Mouse (Mus musculus) kidney, postnatal 0 days (tissue): ENCODE measurements around the gene Gys2. TPM values are rescaled to one million over a fixed set of nuclear protein-coding genes. Genes with fewer than 3 reads are reported as not detected.

Experiments used
- ATAC-seq: fragments of 200-750 bp; cut with Nextera tagmentation; replicated peaks from 2 replicates; pipeline ENCODE4 v1.8.0; 2017; ENCODE audit warnings: low read depth, moderate number of reproducible peaks, moderate TSS enrichment, moderate library complexity; ENCODE audit not compliant: low FRiP score
- DNase-seq: peaks from one replicate; pipeline ENCODE4 v3.0.0-alpha.2; 2016; ENCODE audit warnings: low spot score
- H3K27ac ChIP-seq: fragments of 300-500 bp; sonication (generic); 2 replicates; pipeline ENCODE4 v1.5.1; 2014; ENCODE audit warnings: mild to moderate bottlenecking
- H3K27me3 ChIP-seq: fragments of 300-500 bp; sonication (generic); 2 replicates; pipeline ENCODE4 v1.6.1; 2014; ENCODE audit warnings: low read length, mixed read lengths; ENCODE audit not compliant: insufficient read depth
- H3K36me3 ChIP-seq: fragments of 300-500 bp; sonication (generic); 2 replicates; pipeline ENCODE4 v1.6.1; 2014; ENCODE audit warnings: low read length, mixed read lengths; ENCODE audit not compliant: insufficient read depth
- H3K4me1 ChIP-seq: fragments of 300-500 bp; sonication (generic); replicated peaks from 2 replicates; pipeline ENCODE4 v1.6.1; 2014; ENCODE audit warnings: antibody characterized with exemption, low read length, mixed read lengths; ENCODE audit not compliant: insufficient read depth
- H3K4me2 ChIP-seq: fragments of 300-500 bp; sonication (generic); 2 replicates; pipeline ENCODE4 v1.6.1; 2014; ENCODE audit warnings: mild to moderate bottlenecking, low read length, moderate library complexity, mixed read lengths
- H3K4me3 ChIP-seq: fragments of 300-500 bp; sonication (generic); replicated peaks from 2 replicates; pipeline ENCODE4 v1.5.1; 2014; ENCODE audit warnings: low read depth, low read length
- H3K9ac ChIP-seq: fragments of 300-500 bp; sonication (generic); 2 replicates; pipeline ENCODE4 v1.6.1; 2014; ENCODE audit warnings: low read depth, low read length
- H3K9me3 ChIP-seq: fragments of 300-500 bp; sonication (generic); replicated peaks from 2 replicates; pipeline ENCODE4 v1.6.1; 2016; ENCODE audit warnings: low read length, inconsistent platforms, mixed read lengths
- CTCF ChIP-seq: IDR thresholded peaks from 2 replicates; pipeline ENCODE4 v1.5.1; 2016; ENCODE audit warnings: antibody characterized with exemption, low read depth, mild to moderate bottlenecking, moderate library complexity
- WGBS: fragments of 180-500 bp; shearing (Covaris S2); extraction: QIAGEN DNeasy Blood & Tissue Kit; methylation state at CpG from one replicate; pipeline ENCODE4 v1.1.7; 2014; 5-methylcytosine and 5-hydroxymethylcytosine counted together
- polyA plus RNA-seq: library from polyadenylated mRNA; unstranded; fragments of >200 nt; fragmentation: Nextera tagmentation; extraction: Ambion mirVana; gene quantifications from 2 replicates; pipeline ENCODE4 v1.2.1, GENCODE M21; 2015

Gene Gys2
- polyA plus RNA-seq, 1 experiment from 2014 or later: not detected

- Histone ChIP-seq H3K27ac (no peak overlapping the region), H3K9ac (no peak overlapping the region), H3K4me2 (no peak overlapping the region), H3K27me3 (no peaks in the 10 kb centered on the region), H3K4me3 (no peak overlapping the region), H3K9me3 (no peaks in the 10 kb centered on the region), H3K4me1 (no peaks in the 10 kb centered on the region), H3K36me3 (peaks cover 15% of the 10 kb centered on the region)
- DNase-seq (no peak), ATAC-seq (no peak)
- no peak for TF ChIP-seq CTCF
- 26% methylated on average over 1 of the region's 1 CpGs for WGBS
These were observed 95.8 kb downstream of the Gys2 start for GRCm38 (mm10) chr6:142377081-142377480.

Other genes starting within 250 kb of the Gys2 start
- 0.33 and 0.51 TPM in 2 replicates for gene Iapp, start 174.7 kb downstream of the Gys2 start, polyA plus RNA-seq
- gene Slco1a5, start 150.1 kb downstream of the Gys2 start, polyA plus RNA-seq: 0.09 and 0.10 TPM in 2 replicates
- gene Pyroxd1, start 127.5 kb downstream of the Gys2 start, polyA plus RNA-seq: 21.1 and 24.1 TPM in 2 replicates
- gene Recql, start 86.0 kb downstream of the Gys2 start, polyA plus RNA-seq: 14.9 and 17.1 TPM in 2 replicates
- gene Golt1b, start 85.9 kb downstream of the Gys2 start, polyA plus RNA-seq: 68.7 and 79.5 TPM in 2 replicates
- 0.21 and 0.34 TPM in 2 replicates for gene Spx, start 59.7 kb downstream of the Gys2 start, polyA plus RNA-seq
- 1,564 and 1,601 TPM in 2 replicates for gene Ldhb, start 34.8 kb upstream of the Gys2 start, polyA plus RNA-seq
- gene Kcnj8, start 98.5 kb upstream of the Gys2 start, polyA plus RNA-seq: 31.1 and 35.9 TPM in 2 replicates
- 5.6 and 6.1 TPM in 2 replicates for gene Abcc9, start 229.2 kb upstream of the Gys2 start, polyA plus RNA-seq